Mouse (Mus musculus) Patski (cell line): ENCODE measurements around the gene Rftn1. TPM values are rescaled to one million over a fixed set of nuclear protein-coding genes. Genes with fewer than 3 reads are reported as not detected.

Source experiments
- ATAC-seq: fragments of 100-300 bp; one replicate; pipeline ENCODE4 v1.8.0; 2021
- CTCF ChIA-PET: fragments of 350-600 bp; sonication (Branson Sonifier 250); formaldehyde crosslinking; loops from one replicate; lab custom pipeline; 2022; ENCODE audit warnings: inconsistent platforms; lab: Charles Lee
- POLR2A ChIA-PET: fragments of 350-600 bp; sonication (Branson Sonifier 250); formaldehyde crosslinking; loops from one replicate; lab custom pipeline; 2022; ENCODE audit warnings: antibody characterized with exemption, inconsistent platforms; lab: Charles Lee
- DNase-seq: peaks from one replicate; pipeline ENCODE4 v3.0.0-alpha.2; 2011; ENCODE audit warnings: low read depth, low spot score
- H3K27me3 ChIP-seq: fragments of 371-371 bp; one replicate; pipeline ENCODE4 v1.5.1; 2021
- CTCF ChIP-seq: fragments of 100-300 bp; IDR thresholded peaks from one replicate; pipeline ENCODE4 v1.5.1; 2021
- in situ Hi-C: fragments of 300-500 bp; cut with MboI; formaldehyde crosslinking; loops from 3 replicates; pipeline ENCODE4 v1.11.1; 2018; ENCODE audit warnings: low pct_unique_long_range_greater_than_20kb, mixed read lengths
- polyA plus RNA-seq: library from polyadenylated mRNA; unstranded; gene quantifications from one replicate; pipeline ENCODE4 v1.2.3, GENCODE M21; 2021

Gene Rftn1
- polyA plus RNA-seq, 1 experiment from 2014 or later = 0.05 TPM

- ChIA-PET POLR2A (interaction anchor here (0.8 kb wide), 1 partner anchor 14 kb away, joined by 3 read pairs; no protein-coding TSS in a partner anchor), CTCF (no interaction called here)
- DNase-seq (no peak), ATAC-seq (no peak)
- peaks cover 16% of the 10 kb centered on the region for H3K27me3 ChIP-seq
- in situ Hi-C loops = no loop called here
- no peak for TF ChIP-seq CTCF
Measured at GRCm38 (mm10) chr17:50020211-50021001, 170.1 kb downstream of the Rftn1 start.

GRCm38 (mm10) chr17:50019819-50020210 is 170.7 kb downstream of the Rftn1 start:
- no peak for TF ChIP-seq CTCF
- ATAC-seq (no peak), DNase-seq (no peak)
- H3K27me3 ChIP-seq = peaks cover 16% of the 10 kb centered on the region
- in situ Hi-C loops = no loop called here
- ChIA-PET POLR2A (interaction anchor here (0.8 kb wide), 1 partner anchor 13 kb away, joined by 3 read pairs; no protein-coding TSS in a partner anchor), CTCF (no interaction called here)

- no peak for TF ChIP-seq CTCF
- in situ Hi-C loops = no loop called here
- ATAC-seq (no peak), DNase-seq (no peak)
- H3K27me3 ChIP-seq = peaks cover 16% of the 10 kb centered on the region
- ChIA-PET POLR2A (no interaction called here), CTCF (no interaction called here)
Measured at GRCm38 (mm10) chr17:50019090-50019489, 171.4 kb downstream of the Rftn1 start.

GRCm38 (mm10) chr17:50014708-50015107 is 175.8 kb downstream of the Rftn1 start:
- CTCF ChIA-PET = no interaction called here
- peaks cover 10% of the 10 kb centered on the region for H3K27me3 ChIP-seq
- DNase-seq = no peak
- POLR2A ChIA-PET = no interaction called here
- no peak for TF ChIP-seq CTCF
- in situ Hi-C loops = no loop called here
- no peak for ATAC-seq

GRCm38 (mm10) chr17:50013848-50014247 is 176.6 kb downstream of the Rftn1 start:
- in situ Hi-C loops = no loop called here
- no peak for DNase-seq
- ATAC-seq = no peak
- ChIA-PET CTCF (no interaction called here), POLR2A (no interaction called here)
- TF ChIP-seq CTCF = no peak
- peaks cover 12% of the 10 kb centered on the region for H3K27me3 ChIP-seq

- peaks cover 22% of the 10 kb centered on the region for H3K27me3 ChIP-seq
- POLR2A ChIA-PET = no interaction called here
- TF ChIP-seq CTCF = no peak
- DNase-seq = no peak
- CTCF ChIA-PET = no interaction called here
- in situ Hi-C loops = no loop called here
- no peak for ATAC-seq
Measured at GRCm38 (mm10) chr17:50010096-50010495, 180.4 kb downstream of the Rftn1 start.

- POLR2A ChIA-PET = interaction anchor here (1.2 kb wide), 1 partner anchor 14 kb away, joined by 3 read pairs; no protein-coding TSS in a partner anchor
- peaks cover 24% of the 10 kb centered on the region for H3K27me3 ChIP-seq
- ATAC-seq (no peak), DNase-seq (no peak)
- in situ Hi-C loops = no loop called here
- CTCF ChIA-PET = no interaction called here
- no peak for TF ChIP-seq CTCF
Measured at GRCm38 (mm10) chr17:50006721-50007351, 183.6 kb downstream of the Rftn1 start.

GRCm38 (mm10) chr17:50006338-50006720 is 184.1 kb downstream of the Rftn1 start:
- no peak for DNase-seq
- peaks cover 24% of the 10 kb centered on the region for H3K27me3 ChIP-seq
- ChIA-PET CTCF (no interaction called here), POLR2A (interaction anchor here (1.2 kb wide), 1 partner anchor 14 kb away, joined by 3 read pairs; no protein-coding TSS in a partner anchor)
- ATAC-seq = no peak
- TF ChIP-seq CTCF = no peak
- in situ Hi-C loops = no loop called here

- ChIA-PET POLR2A (no interaction called here), CTCF (no interaction called here)
- DNase-seq = no peak
- H3K27me3 ChIP-seq = peaks cover 15% of the 10 kb centered on the region
- in situ Hi-C loops = no loop called here
- no peak for TF ChIP-seq CTCF
- ATAC-seq = no peak
Measured at GRCm38 (mm10) chr17:50003156-50003555, 187.3 kb downstream of the Rftn1 start.

GRCm38 (mm10) chr17:50002171-50002570 is 188.3 kb downstream of the Rftn1 start:
- POLR2A ChIA-PET = no interaction called here
- peaks cover 15% of the 10 kb centered on the region for H3K27me3 ChIP-seq
- in situ Hi-C loops = no loop called here
- DNase-seq (no peak), ATAC-seq (no peak)
- CTCF ChIA-PET = no interaction called here
- no peak for TF ChIP-seq CTCF

- peaks cover 15% of the 10 kb centered on the region for H3K27me3 ChIP-seq
- ATAC-seq (no peak), DNase-seq (no peak)
- ChIA-PET CTCF (no interaction called here), POLR2A (interaction anchor here (0.6 kb wide), 1 partner anchor 283 kb away, joined by 3 read pairs; no protein-coding TSS in a partner anchor)
- TF ChIP-seq CTCF = no peak
- in situ Hi-C loops = no loop called here
Measured at GRCm38 (mm10) chr17:50001754-50002153, 188.7 kb downstream of the Rftn1 start.
